Mouse (Mus musculus) myocyte (in vitro differentiated cells): ENCODE data around the gene Lamc2.

Source experiments
- CEBPB ChIP-seq: IDR thresholded peaks from 2 replicates; pipeline ENCODE4 v1.6.1; 2011; ENCODE audit warnings: mild to moderate bottlenecking, moderate library complexity; ENCODE audit not compliant: poor library complexity, insufficient read depth, severe bottlenecking
- E2F4 ChIP-seq: IDR thresholded peaks from one replicate; pipeline ENCODE4 v1.6.1; 2011; ENCODE audit warnings: mild to moderate bottlenecking, control low read depth, moderate library complexity; ENCODE audit not compliant: insufficient read depth
- MAX ChIP-seq: IDR thresholded peaks from one replicate; pipeline ENCODE4 v1.6.1; 2011; ENCODE audit warnings: low read depth, mild to moderate bottlenecking, control low read depth
- MYOD1 ChIP-seq, 3 experiments: IDR thresholded peaks; one replicate each; pipeline ENCODE4 v1.6.1; 2011; ENCODE audit warnings: control low read depth in 2 of 3, low read depth in 2 of 3, mild to moderate bottlenecking in 2 of 3, moderate library complexity in 1 of 3; ENCODE audit not compliant: insufficient read length in 2 of 3, control insufficient read depth in 1 of 3
- MYOG ChIP-seq, 3 experiments: IDR thresholded peaks; one replicate each; pipeline ENCODE4 v1.6.1; 2011; ENCODE audit warnings: control low read depth in 2 of 3, low read depth in 2 of 3, mild to moderate bottlenecking in 2 of 3; ENCODE audit not compliant: insufficient read length in 2 of 3, control insufficient read depth in 1 of 3, insufficient read depth in 1 of 3
- POLR2A ChIP-seq: IDR thresholded peaks from one replicate; pipeline ENCODE4 v1.6.1; 2011; ENCODE audit warnings: low read depth, mild to moderate bottlenecking, control low read depth, moderate library complexity; ENCODE audit not compliant: insufficient read length
- POLR2AphosphoS2 ChIP-seq: IDR thresholded peaks from one replicate; pipeline ENCODE4 v1.6.1; 2011; ENCODE audit warnings: low read depth, control low read depth; ENCODE audit not compliant: insufficient read length
- REST ChIP-seq: IDR thresholded peaks from one replicate; pipeline ENCODE4 v1.6.1; 2011; ENCODE audit warnings: mild to moderate bottlenecking, control low read depth, moderate library complexity; ENCODE audit not compliant: insufficient read depth, insufficient read length
- SRF ChIP-seq: IDR thresholded peaks from one replicate; pipeline ENCODE4 v1.6.1; 2011; ENCODE audit warnings: low read depth; ENCODE audit not compliant: control insufficient read depth, insufficient read length
- TCF12 ChIP-seq: IDR thresholded peaks from one replicate; pipeline ENCODE4 v1.6.1; 2011; ENCODE audit warnings: mild to moderate bottlenecking, control low read depth; ENCODE audit not compliant: poor library complexity, insufficient read depth, severe bottlenecking
- TCF3 ChIP-seq: IDR thresholded peaks from one replicate; pipeline ENCODE4 v1.6.1; 2011; ENCODE audit warnings: low read depth, control low read depth; ENCODE audit not compliant: insufficient read length
- USF1 ChIP-seq: IDR thresholded peaks from one replicate; pipeline ENCODE4 v1.6.1; 2011; ENCODE audit warnings: low read depth, mild to moderate bottlenecking, control low read depth, moderate library complexity

DNA sequence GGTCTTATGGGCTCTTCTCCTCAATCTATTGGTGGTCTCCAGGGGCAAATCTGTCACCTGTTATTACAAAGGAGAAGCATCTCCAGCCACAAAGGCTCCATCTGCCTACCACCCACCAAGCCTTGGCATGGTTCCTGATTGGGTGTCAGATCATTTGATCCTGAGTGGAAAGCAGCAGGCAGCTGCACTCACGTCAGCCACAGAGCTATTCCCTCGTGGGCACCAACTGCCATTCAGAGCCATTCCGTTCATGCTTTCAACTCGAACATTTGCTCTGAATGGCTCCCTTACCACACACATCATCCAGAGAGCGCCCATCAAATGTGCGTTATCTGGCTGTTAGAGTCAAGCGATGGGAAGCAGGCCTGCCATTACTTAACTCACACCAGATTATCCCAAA is 78.4 kb downstream of the Lamc2 start:
- TF ChIP-seq REST (no peak), POLR2A (no peak), MAX (no peak), TCF12 (peak; percentile 52), USF1 (no peak), MYOD1 (IDR thresholded peaks at IDR 0.05; ENCODE audit: control insufficient read depth in 1 of 3, insufficient read length in 2 of 3, low read depth in 2 of 3) (peak; percentile 48 to 98 (median 94)), E2F4 (no peak), CEBPB (no peak), POLR2AphosphoS2 (no peak), MYOG (IDR thresholded peaks at IDR 0.05; ENCODE audit: control insufficient read depth in 1 of 3, insufficient read depth in 1 of 3, insufficient read length in 2 of 3, low read depth in 2 of 3) (peak; percentile 64 to 99 (median 90)), SRF (no peak), TCF3 (peak; percentile 71)
